Mouse (Mus musculus): ENCODE measurements around the gene Fbn1.

Gene Fbn1

GRCm38 (mm10) chr2:125337239-125337638, 170.6 kb downstream of the Fbn1 start:
- DNase-seq (ENCODE audit: low spot score) = no peak

GRCm38 (mm10) chr2:125335206-125335605, 172.6 kb downstream of the Fbn1 start:
- no peak for DNase-seq (ENCODE audit: low spot score)

DNA sequence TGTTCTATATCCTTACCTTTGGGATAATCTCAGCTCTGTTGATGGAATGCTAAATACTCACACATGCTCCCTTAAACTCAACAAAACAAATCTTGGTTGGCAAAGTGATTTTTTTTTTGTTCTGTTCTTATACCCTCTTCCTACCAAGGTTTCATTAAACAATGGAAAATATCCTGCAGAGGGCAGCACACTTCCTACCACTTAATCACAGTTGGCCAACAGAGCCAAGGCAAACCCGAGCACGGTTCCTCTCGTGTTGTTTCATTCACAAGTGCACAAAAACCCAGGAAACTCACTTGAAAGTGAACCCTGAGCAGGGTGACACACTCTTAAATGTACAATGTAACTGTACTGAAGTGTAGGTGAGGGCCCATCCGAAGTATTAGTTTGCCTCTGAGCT, 173.6 kb downstream of the Fbn1 start:
- DNase-seq (ENCODE audit: low spot score) = no peak

DNA sequence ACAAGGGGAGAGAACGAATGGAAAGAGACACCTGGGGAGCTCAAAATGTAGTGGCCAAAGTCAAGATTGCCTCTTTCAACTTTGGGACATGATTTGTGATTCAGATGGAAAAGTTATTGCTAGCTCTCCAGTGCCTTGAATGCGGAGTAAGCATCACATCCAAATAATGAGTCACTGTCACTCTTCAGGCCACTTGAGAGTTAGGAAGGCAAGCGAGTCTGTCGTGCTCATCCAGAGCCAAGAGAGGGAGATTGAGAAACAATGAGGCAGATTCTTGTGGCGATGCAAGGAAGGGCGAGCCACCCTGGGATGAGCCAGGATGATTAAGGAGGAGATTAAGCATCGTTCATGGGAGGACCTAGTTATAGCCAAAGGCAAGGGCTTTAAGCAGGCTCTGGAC, 176.2 kb downstream of the Fbn1 start:
- DNase-seq (ENCODE audit: low spot score) = no peak

GRCm38 (mm10) chr2:125330506-125330905, 177.3 kb downstream of the Fbn1 start:
- no peak for DNase-seq (ENCODE audit: low spot score)

DNA sequence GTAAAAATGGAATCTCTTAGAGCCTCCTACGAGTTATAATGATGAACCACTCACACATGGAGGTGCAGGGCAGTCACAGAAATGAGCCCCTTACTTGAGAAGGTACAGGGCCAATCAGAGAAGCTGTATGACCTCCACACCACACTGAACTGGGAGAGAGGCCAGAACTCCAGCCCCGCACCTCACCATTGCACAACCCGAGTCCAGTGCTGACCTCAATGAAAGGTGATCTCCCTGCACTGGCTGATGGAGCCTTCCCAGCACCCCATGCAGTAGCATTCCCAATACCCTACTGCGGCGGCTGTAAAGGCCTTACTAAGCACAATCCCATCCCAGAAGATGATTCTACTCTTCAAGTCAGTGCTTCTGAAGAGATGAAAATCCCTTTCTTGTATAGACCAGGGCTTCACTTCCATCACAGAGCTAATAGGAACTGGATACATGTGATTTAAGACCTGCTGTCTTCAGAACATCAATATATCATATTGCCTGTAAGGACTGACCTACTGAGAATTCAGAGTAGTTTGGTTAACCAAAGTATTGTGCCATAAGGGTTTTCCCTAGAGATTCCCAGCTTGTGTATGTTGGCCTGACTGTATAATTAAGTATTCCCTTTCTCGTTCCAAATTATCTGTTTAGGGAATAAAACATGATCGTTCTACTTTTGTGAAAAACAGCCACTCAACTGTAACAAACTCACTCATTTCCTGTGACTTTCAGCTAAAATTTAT, 182.5 kb downstream of the Fbn1 start:
- DNase-seq (ENCODE audit: low spot score) = no peak

GRCm38 (mm10) chr2:125324455-125324854, 183.3 kb downstream of the Fbn1 start:
- no peak for DNase-seq (ENCODE audit: low spot score)

DNA sequence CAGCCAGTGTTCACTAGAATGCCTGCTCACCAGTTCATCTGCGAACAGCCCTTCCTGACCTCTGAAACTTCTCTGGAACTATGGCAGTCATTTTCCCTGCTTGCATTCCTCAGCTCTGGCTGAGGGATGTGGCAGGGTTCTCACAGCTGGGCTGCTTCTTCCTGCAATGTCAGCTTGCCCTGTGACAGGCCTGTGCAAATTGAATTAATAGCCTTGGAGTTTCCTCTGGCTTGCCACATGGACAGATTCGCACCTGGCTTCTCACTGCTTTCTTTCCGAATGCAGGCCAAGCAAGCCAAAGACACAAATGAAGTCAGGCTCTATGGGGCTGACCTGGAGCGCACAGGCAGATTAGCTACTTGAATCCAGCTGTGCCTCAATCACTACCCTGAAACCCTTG, 184.4 kb downstream of the Fbn1 start:
- peak; percentile 39 for DNase-seq (ENCODE audit: low spot score)

DNA sequence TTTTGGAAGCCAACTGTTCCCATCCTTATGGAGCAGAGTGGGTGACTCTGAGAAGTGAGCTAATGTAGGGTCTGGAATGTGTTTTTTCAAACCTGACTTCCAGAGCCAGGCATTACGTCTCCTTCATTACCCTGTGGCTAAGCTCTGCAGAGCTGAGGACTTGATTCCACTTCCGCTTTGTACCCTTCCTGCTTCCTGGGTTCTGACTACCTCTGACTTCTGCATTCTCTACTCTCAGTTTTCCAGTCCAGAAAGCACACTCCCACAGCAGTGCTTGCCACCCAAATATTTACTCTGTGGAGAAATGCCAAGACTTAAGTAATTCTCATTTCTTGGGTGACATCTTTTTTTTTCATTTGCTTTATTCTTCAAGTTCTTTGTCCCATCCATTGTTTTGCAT, 185.2 kb downstream of the Fbn1 start:
- DNase-seq (ENCODE audit: low spot score) = no peak

GRCm38 (mm10) chr2:125321071-125321470, 186.7 kb downstream of the Fbn1 start:
- no peak for DNase-seq (ENCODE audit: low spot score)

DNA sequence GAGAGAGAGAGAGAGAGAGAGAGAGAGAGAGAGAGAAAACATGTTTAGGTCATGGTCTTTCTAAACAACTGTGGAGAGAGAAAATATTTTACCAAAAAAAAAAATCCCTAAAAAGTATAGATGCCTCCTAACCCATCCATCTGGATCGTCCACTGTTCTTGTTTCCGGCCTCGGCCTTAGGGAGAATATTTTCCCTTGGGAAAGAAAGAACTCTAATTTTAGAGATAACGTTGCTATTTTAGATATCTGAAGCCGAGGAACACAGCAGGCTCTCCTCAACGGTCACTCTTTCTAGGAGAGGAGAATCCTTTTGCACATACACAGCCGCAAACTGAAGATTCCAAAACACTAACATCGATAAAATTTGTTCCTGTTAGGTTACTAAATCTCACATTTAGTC, 188.1 kb downstream of the Fbn1 start:
- DNase-seq (ENCODE audit: low spot score) = no peak

DNA sequence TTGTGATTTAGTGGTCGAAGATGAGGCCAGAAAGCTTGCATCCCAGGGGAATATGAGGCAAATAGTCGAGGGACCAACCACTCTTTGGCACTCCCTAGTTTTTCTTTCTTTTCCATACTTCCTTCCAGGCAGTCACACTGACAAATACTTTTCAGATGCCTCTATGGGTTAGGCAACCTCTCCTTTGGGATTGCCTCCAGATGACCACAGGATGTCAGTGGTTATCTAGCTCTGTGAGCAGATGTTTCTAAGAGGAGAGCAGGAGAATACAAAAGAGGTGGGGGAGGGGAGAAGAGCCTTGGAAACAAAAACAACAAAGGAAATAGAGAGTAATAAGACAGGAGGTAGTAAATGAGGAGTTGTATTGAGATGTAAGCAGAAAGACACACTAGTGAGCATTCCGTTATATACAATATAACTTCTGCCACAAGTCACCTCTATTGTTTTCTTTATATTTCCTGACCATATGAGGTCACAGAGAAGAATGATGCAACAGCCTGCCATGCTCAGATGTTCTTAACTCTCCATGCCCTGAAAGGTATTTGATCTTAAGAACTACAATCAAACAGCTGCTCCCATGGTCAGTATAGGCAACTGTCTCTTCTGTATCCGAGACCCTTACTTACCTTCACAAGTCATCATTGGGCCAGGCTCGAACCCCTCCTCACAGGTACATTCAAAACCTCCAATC, 189.3 kb downstream of the Fbn1 start:
- DNase-seq (ENCODE audit: low spot score) = peak; percentile 78

DNA sequence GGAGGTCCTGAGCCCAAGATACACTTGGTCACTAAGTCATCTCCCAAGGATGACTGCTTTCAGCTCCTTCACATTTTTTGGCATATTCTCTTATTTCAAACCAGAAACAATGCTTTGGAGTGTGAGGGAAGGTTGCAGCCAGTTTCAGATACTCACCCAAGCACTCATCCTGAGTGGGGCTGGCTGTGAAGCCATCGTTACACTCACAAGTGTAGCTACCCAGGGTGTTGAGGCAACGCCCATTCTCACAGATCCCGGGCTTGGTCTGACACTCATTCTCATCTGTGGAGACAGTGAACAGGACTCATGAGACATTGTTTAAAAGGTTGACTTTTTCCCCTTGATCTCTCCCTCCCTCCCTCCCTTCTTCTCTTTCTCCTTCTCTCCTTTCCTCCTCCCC, 192.6 kb downstream of the Fbn1 start:
- no peak for DNase-seq (ENCODE audit: low spot score)

DNA sequence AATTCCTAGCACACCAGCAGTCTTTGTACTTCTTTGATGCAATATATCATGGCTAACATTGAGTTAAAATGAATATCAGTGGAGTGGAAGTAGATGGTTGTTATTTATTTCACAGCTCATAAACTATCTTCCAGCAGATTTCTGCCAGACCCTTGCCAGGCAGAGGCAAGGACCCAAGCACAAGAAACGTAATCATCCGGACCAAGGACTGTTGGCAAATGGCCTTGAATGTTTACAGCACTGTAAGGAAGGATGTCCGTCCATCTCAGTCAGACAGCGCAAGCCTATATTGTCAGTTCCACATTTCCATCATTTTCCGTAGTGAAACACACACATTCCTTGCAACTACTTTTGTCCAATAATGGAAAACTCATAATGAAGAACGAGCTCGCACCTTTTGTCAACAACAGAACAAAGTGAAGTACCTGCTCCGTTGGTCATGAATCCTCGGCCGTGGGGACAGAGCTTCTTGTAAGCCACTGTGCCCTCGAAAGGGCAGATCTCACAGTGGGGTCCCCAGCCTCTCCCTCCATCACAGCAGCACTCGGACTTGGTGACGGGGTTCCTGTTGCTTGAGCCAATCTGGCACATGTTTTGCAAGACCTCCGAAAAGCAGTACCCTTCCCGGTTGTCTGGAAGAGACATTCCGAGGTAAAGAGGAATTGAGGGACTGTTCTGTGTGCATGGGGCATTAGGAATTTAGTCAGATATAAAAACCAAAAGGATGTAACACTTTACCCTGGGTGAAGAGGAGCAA, 193.4 kb downstream of the Fbn1 start:
- DNase-seq (ENCODE audit: low spot score) = no peak

DNA sequence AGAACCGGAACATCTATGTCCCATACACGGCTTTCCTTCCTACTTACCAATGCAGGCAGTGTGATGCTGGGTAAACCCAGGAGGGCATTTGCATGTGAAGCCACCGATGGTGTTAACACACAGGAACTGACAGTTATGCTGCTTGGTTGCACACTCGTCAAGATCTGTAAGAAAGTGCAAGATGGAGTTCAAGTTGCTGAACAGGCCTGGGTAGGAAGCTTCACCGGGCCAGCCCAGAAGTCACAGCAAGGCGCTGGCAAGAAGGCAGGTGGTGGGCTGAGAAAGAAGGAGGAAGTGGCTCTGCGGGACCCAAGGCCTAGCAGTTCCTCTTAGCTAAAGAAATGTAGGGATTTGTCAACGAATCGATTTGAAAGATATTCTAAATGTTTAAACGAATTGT, 198.1 kb downstream of the Fbn1 start:
- no peak for DNase-seq (ENCODE audit: low spot score)

DNA sequence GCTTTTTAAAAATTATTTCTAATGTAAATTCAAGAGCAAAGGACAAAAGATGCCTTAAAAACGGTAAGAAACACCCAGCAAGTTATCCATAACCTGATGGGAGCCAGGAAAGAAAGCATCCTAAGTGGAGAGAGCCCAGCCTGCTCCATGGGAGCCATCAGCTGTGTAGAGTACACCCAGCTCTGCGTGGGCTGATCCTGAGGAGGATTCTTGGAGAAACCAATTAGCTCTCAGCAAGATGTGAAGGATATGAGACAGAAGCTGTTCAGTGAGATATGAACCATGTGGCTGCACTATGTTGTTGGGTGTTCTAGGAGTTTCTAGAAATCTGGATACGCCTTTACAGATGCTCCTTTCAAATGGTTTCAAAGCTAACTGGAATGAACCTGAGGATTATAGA, 202.1 kb downstream of the Fbn1 start:
- DNase-seq (ENCODE audit: low spot score) = no peak

- no peak for DNase-seq (ENCODE audit: low spot score)
Observed at GRCm38 (mm10) chr2:125304746-125305145, 203.0 kb downstream of the Fbn1 start.

- DNase-seq (ENCODE audit: low spot score) = no peak
Observed at GRCm38 (mm10) chr2:125303764-125304384, 203.9 kb downstream of the Fbn1 start.

DNA sequence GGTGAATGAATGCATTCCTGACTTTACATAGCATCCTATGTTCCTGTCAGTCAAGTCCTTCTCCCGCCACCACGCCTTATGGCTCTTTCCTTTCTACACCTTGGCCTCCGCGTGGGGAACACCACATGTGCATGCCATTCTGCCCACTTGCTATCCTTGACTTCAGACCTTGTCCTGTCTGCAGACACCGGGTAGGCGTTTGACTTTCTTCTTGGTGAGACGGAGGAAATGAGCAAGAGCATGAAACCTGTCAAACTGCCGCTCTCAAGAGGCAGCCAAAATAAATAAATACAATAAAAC, 205.2 kb downstream of the Fbn1 start:
- DNase-seq (ENCODE audit: low spot score) = no peak

GRCm38 (mm10) chr2:125301877-125302624, 205.7 kb downstream of the Fbn1 start:
- no peak for DNase-seq (ENCODE audit: low spot score)

DNA sequence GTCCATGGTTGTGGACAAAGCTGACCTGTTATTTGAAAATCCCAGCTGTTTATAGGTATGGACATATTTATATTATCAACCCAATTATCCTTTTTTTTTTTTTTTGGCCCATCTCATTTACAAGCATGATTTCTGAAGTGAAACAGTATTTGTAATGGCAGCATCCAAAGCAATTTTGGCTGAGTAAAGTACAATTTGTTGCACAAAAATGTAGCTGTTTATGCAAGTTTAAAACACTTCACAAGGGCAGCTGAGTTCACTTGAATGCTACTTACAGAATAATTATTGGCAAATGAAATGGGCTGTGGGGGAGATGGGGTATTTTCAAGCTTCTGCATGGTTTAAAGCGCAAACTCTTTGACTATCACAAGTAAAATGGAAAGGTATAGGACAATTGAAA, 209.0 kb downstream of the Fbn1 start:
- DNase-seq (ENCODE audit: low spot score) = no peak

GRCm38 (mm10) chr2:125295526-125295925, 212.3 kb downstream of the Fbn1 start:
- DNase-seq (ENCODE audit: low spot score) = no peak

Data from MN1 (cell line).